Mouse (Mus musculus): ENCODE measurements around the gene H2al2b.
"Not testable (repeated sequence)": the region's sequence is repeated elsewhere in the genome, so short reads cannot be mapped to it uniquely, and the experiment has no call there.

H2al2b gene

GRCm38 (mm10) chrY:2720574-2720973 is at the start of gene H2al2b:
Gene H2al2b, minus strand, starts transcription at chrY:2720674.
- not testable (repeated sequence) for DNase-seq

Measured in retina, postnatal 1 day (tissue).